Mouse (Mus musculus) spleen, adult 12 weeks (tissue): Measurements from ENCODE around the gene Cfap20.
"Not testable (repeated sequence)": the region's sequence is repeated elsewhere in the genome, so short reads cannot be mapped to it uniquely, and the experiment has no call there.

Source experiments
- DNase-seq: peaks from one replicate; pipeline ENCODE4 v3.0.0; 2022; ENCODE audit warnings: low spot score

The Cfap20 gene

GRCm38 (mm10) chr8:95422193-95422810, 12.4 kb downstream of the Cfap20 start:
- no peak for DNase-seq

- DNase-seq: no peak
Measured at GRCm38 (mm10) chr8:95411309-95411972, 23.2 kb downstream of the Cfap20 start.

GRCm38 (mm10) chr8:95409518-95409917, 25.2 kb downstream of the Cfap20 start:
- no peak for DNase-seq

DNA sequence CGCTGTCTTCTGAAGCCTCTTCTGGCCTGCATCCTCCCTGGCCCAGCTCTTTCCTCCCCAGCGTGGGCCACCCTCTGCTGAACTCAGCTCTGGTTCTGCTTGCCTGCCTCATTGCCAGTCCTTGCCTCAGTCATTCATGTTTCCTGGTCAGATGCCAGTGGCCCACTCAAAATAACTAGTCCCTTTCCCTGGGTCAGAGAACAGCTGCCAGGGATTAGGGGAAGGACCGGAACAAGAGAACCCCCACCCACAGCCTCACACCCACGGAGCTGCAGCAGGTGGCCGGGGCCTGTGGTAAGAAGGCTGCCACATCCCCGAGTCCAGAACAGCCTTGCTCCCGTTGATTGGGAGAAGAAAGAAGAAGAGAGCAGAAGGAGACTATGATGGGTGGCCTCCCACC, 33.6 kb downstream of the Cfap20 start:
- DNase-seq: no peak

- no peak for DNase-seq
Measured at GRCm38 (mm10) chr8:95399131-95399530, 35.5 kb downstream of the Cfap20 start.

GRCm38 (mm10) chr8:95397201-95397600, 37.5 kb downstream of the Cfap20 start:
- DNase-seq: no peak

- DNase-seq: no peak
Measured at GRCm38 (mm10) chr8:95396752-95397151, 37.9 kb downstream of the Cfap20 start.

DNA sequence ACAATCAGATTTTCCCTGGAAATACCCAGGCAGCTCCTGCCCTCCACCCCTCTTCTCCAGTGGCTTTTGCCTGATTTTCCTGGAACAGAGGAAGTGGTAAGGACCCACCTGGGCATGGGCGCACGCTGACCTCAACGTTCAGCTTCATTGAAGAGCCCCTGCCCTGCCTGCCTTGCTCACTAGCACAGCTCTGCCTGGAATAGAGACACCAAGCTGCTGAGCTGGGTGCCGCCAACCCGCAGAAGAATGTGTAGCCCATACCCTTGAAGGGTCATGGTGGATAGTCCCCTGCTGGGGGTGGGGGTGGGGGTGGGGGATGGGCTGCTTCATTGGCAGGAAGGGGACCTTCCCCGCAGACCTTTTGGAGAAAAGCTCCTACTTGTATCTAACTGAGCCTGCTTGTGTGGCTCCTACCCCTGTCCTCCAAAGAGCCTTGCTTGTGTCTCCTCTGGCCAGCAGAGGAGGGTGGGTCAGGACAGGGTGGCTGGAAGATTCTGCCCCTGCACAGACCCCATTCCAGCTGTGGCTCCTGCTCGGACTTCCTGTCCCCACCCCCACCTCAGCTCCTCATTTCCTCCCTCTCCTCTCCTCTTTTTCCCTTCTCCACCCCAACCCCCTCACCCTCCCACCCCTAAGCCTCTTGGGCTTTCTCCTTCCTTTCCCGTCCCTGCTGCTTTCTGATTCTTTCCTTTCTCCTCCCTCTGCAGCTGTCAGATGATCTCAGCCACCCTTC, 39.3 kb downstream of the Cfap20 start:
- DNase-seq: no peak

GRCm38 (mm10) chr8:95392604-95393003, 42.1 kb downstream of the Cfap20 start:
- no peak for DNase-seq

DNA sequence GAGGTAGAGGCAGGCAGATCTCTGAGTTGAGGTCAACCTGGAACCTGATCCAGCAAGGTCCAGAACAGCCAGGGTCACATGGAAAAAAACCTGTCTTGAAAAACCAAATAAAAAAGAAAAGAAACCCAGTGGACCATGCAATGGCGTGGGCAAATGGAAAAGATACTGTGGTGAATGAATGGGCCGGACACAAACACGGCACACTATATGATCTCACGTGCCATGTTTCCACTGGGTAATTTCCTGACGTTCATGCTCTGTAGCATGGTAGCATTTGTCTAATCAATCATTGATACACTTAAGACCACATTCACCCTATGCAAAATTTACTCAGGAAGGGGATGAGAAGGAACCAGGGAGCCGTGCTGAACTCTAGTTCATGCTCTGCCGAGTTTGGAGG, 43.6 kb downstream of the Cfap20 start:
- DNase-seq: no peak

DNA sequence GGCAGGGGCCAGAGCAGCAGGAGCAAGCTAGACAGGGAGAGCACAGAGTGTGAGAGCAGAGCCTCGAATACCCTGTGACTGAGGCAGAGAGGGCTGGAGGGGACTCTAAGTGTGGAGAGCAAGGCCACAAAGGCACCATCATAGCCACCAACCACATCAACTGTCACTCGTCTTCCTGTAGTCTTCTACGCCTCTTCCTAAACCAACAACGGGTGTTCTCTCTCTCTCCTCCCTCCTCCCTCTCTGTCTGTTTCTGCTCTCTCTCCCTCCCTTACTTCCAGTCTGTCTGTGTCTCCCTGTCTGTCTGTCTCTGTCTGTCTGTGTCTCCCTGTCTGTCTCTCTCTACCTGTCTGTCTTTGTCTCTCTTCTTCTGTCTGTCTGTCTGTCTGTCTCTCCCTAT, 44.4 kb downstream of the Cfap20 start:
- DNase-seq: no peak

DNA sequence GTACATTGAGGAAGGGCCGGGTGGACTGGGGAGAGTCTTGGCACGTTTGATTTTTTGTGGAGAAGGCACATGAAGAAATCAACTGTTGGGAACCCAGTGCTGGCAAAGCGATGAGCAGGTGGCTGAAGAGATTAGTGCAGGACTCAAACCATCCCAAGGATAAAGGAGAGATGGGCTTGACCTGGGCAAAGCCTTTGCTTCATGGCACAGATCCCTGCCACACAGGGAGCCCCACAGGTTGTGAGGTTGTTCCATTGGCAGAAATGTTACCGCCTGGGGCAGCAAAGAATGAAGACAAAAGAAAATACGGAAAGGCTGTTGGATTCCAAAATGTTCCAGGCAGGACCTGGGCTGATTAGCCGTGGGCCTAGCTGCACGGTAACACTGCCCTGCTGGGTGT, 46.7 kb downstream of the Cfap20 start:
- DNase-seq: no peak

DNA sequence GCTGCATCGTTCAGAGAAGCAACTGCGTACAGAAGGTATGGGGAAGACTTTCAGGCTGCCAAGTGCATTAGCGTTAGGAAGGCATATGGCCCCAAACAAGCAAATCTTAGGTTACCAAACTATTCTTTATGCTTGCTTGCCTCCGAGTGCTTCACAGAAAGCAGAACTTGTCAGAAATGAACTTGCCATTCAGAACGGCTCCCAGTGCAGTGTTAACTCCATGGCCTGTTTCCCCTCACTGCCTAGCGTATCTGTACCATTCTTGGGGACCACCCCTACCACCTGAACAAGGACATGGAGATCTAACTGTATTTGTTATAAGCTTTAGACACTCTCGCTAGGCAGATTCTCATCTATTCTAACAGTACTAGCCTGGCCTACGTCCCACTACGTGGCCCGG, 47.4 kb downstream of the Cfap20 start:
- no peak for DNase-seq

DNA sequence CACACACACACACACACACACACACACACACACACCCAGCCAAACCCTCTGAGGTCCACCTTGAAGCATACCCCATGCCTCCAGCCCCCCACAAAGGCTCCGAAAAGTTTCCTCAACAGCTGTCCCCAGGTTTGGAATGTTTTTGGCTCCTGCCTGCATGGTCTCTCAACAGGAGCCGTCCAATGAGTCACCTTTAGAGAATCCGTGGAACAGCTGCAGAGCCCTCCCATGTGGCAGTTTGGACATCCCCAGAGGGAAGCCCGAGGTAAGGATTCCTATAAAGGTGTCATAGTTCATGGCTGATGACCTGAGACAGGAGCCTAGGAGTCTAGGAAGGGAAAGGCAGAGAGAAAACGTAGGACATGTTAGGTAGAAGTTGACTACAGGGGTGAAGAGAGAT, 48.6 kb downstream of the Cfap20 start:
- no peak for DNase-seq

DNA sequence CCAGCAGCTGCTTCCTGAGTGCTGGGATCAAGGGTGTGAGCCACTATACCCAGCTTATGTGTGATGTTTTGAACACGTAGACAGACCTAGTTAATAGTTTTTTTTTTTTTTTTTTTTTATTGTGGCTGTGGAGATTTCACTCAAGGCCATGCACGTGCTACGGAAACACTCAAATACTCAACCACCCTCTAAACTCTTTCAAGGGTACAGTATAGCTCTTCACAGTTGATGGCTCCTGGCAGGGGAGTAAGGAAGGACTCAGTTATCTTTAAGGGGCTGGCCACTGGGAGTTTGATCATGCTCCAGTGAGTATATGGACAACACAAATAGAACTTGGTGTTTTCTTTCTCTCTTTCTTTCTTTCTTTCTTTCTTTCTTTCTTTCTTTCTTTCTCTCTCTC, 50.2 kb downstream of the Cfap20 start:
- DNase-seq: no peak

GRCm38 (mm10) chr8:95381595-95381994, 53.1 kb downstream of the Cfap20 start:
- no peak for DNase-seq

DNA sequence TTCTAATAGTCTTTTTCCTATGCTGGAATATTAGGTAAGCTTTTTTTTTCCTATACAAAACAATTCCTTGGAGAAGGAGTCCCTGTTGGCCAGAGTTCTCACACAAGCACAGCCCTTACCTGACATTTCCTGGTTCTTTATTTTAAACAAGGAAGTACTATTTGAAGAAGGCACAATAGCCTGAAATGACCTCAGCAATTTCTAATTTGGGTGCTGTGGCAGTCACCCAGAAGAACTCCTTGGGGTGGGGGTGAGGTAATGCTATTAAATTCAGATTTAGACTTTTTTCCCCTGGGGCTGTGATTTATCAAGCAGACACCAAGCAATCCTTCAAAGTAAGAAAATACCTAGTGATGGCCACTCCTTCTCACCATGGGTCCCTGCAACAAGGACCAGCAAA, 53.7 kb downstream of the Cfap20 start:
- DNase-seq: no peak

GRCm38 (mm10) chr8:95378928-95379327, 55.7 kb downstream of the Cfap20 start:
- DNase-seq: not testable (repeated sequence)

- no peak for DNase-seq
Measured at GRCm38 (mm10) chr8:95377863-95378291, 56.8 kb downstream of the Cfap20 start.

- no peak for DNase-seq
Measured at GRCm38 (mm10) chr8:95377101-95377500, 57.6 kb downstream of the Cfap20 start.

DNA sequence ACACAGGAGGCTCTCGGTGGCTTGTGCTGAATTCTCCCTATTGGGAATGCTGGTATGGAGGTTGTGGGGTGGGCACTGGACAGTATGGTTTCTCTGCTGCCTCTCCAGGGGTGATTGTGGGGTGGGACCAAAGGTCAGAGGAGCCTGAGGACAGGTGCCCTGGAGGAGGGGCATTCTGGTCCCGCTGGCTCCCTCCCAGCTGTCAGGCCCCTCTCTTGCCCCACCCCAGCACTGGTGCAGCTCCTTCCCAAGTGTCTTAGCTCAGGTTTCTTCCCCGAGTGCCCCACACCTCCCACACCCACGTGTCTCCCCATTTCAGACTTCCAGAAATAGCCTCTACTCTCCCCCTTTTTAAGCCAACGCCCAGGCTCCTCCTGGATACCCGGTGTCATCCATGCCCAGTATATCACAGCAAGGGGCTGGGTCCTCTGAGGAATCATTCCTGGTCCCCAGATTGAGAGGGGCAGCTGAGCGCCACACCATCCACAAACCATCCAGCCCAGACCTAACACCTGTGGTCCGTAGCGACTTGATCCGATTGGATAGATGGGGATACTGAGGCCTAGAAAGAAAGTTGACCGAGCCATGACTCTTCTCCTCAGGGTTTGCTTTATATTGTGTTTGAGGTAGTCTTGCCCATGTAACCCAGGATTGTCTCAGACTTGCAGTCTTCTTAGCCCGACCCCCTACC, 58.2 kb downstream of the Cfap20 start:
- DNase-seq: no peak

DNA sequence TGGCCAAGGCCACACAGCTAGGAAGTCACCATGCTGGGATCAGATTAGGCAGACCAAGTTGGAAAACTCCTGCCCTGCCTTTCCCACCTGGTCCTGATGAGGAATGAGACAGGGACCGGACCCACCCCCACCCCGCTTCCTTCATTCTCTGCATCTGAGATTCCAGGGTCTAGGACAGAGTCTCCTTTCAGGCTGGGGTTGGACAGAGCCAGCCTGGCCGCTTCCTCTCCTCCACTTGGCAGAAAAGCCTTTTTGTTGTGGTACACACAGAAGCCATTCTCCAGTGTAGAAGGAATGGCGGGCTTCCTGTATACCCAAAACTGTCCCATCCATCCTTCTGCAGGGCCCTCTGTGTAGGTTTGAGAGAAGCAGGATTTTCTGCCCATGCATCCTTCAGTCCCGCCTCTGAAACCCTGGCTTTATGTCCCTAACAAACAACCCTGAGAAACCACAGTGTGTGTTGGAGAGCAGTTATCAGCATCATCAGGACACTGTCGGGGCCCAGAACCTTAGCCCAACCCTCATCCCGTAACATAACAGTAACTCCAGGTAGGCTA, 59.2 kb downstream of the Cfap20 start:
- DNase-seq: no peak
